Mouse (Mus musculus): ENCODE measurements around the gene Plxna1. TPM values are rescaled to one million over a fixed set of nuclear protein-coding genes. Genes with fewer than 3 reads are reported as not detected.

Plxna1 gene
- total and polyA plus RNA-seq, 3 experiments, result 7.2 to 25.8 TPM; not detected in 1

- Histone ChIP-seq H3K27ac (ENCODE audit: control insufficient read depth, low read depth, low read length) (no peak overlapping the region), H3K27me3 (ENCODE audit: control insufficient read depth in 1 of 2, insufficient read depth in 2 of 2, low read length in 2 of 2) (no peaks in the 10 kb centered on the region), H3K4me1 (ENCODE audit: control insufficient read depth in 1 of 2, insufficient read depth in 2 of 2, low read length in 2 of 2) (no peaks in the 10 kb centered on the region), H3K79me2 (ENCODE audit: control insufficient read depth, insufficient read depth, low read length, poor library complexity) (no peaks in the 10 kb centered on the region), H3K9ac (ENCODE audit: control insufficient read depth, low read depth, low read length, poor library complexity, severe bottlenecking) (no peak overlapping the region), H3K36me3 (ENCODE audit: control insufficient read depth in 1 of 2, insufficient read depth in 2 of 2, low read length in 2 of 2) (no peaks in the 10 kb centered on the region), H3K4me3 (ENCODE audit: control insufficient read depth in 1 of 2, insufficient read depth in 1 of 2, low read depth in 2 of 2, low read length in 2 of 2) (no peak overlapping the region), H3K9me3 (replicated peaks; ENCODE audit: insufficient read depth, low read length) (no peaks in the 10 kb centered on the region)
- TF ChIP-seq SMC3 (IDR thresholded peaks at IDR 0.05; ENCODE audit: low read depth, low read length), result no peak
- no peak for TF ChIP-seq ZNF384 (IDR thresholded peaks at IDR 0.05; ENCODE audit: low read depth, low read length)
- no peak for TF ChIP-seq USF2 (IDR thresholded peaks at IDR 0.05; ENCODE audit: borderline replicate concordance in 1 of 2, insufficient read depth in 1 of 2, low read depth in 1 of 2, low read length in 2 of 2)
- no peak for DNase-seq (ENCODE audit: low read depth, low spot score)
These were observed 27.4 kb upstream of the Plxna1 start for GRCm38 (mm10) chr6:89389771-89390170.

GRCm38 (mm10) chr6:89386956-89387355, 24.5 kb upstream of the Plxna1 start:
- Histone ChIP-seq H3K27ac (ENCODE audit: control insufficient read depth, low read depth, low read length) (no peak overlapping the region), H3K36me3 (ENCODE audit: control insufficient read depth in 1 of 2, insufficient read depth in 2 of 2, low read length in 2 of 2) (no peaks in the 10 kb centered on the region), H3K27me3 (ENCODE audit: control insufficient read depth in 1 of 2, insufficient read depth in 2 of 2, low read length in 2 of 2) (no peaks in the 10 kb centered on the region), H3K79me2 (ENCODE audit: control insufficient read depth, insufficient read depth, low read length, poor library complexity) (no peaks in the 10 kb centered on the region), H3K4me1 (ENCODE audit: control insufficient read depth in 1 of 2, insufficient read depth in 2 of 2, low read length in 2 of 2) (no peaks in the 10 kb centered on the region), H3K9me3 (replicated peaks; ENCODE audit: insufficient read depth, low read length) (no peaks in the 10 kb centered on the region), H3K9ac (ENCODE audit: control insufficient read depth, low read depth, low read length, poor library complexity, severe bottlenecking) (no peak overlapping the region), H3K4me3 (ENCODE audit: control insufficient read depth in 1 of 2, insufficient read depth in 1 of 2, low read depth in 2 of 2, low read length in 2 of 2) (no peak overlapping the region)
- DNase-seq (ENCODE audit: low read depth, low spot score), result peak; percentile 17
- TF ChIP-seq MAZ (IDR thresholded peaks at IDR 0.05; ENCODE audit: low read depth, low read length) (no peak), CHD1 (IDR thresholded peaks at IDR 0.05; ENCODE audit: low read depth, low read length) (no peak), MYC (IDR thresholded peaks at IDR 0.05; ENCODE audit: low read depth, low read length) (no peak), TCF12 (IDR thresholded peaks at IDR 0.05; ENCODE audit: low read depth, low read length) (no peak), MEF2A (IDR thresholded peaks at IDR 0.05; ENCODE audit: extremely low read depth, insufficient replicate concordance, low read depth, low read length, poor library complexity, severe bottlenecking) (no peak), POLR2AphosphoS2 (IDR thresholded peaks at IDR 0.05; ENCODE audit: low read length) (no peak), ZKSCAN1 (IDR thresholded peaks at IDR 0.05; ENCODE audit: low read depth, low read length) (no peak), JUND (IDR thresholded peaks at IDR 0.05; ENCODE audit: low read depth, low read length) (no peak), CTCF (IDR thresholded peaks at IDR 0.05 in 2 of 3, conservative IDR thresholded peaks at IDR 0.05 in 1 of 3; ENCODE audit: control insufficient read depth in 1 of 3, insufficient read depth in 1 of 3, low read depth in 2 of 3, low read length in 3 of 3, poor library complexity in 1 of 3, severe bottlenecking in 1 of 3) (no peak), NELFE (IDR thresholded peaks at IDR 0.05; ENCODE audit: low read depth, low read length) (no peak), ETS1 (IDR thresholded peaks at IDR 0.05; ENCODE audit: low read depth, low read length) (no peak), ZC3H11A (IDR thresholded peaks at IDR 0.05; ENCODE audit: low read depth, low read length) (no peak), GATA1 (IDR thresholded peaks at IDR 0.05; ENCODE audit: low read depth, low read length) (no peak), NRF1 (IDR thresholded peaks at IDR 0.05; ENCODE audit: insufficient read depth, low read depth, low read length, poor library complexity, severe bottlenecking) (no peak)

Measured in MEL (cell line).